Mouse (Mus musculus): ENCODE results near the gene Nrxn2.

- no peak for TF ChIP-seq CTCF (IDR thresholded peaks at IDR 0.05; ENCODE audit: low read depth, low read length)
- no peak for TF ChIP-seq POLR2A (IDR thresholded peaks at IDR 0.05; ENCODE audit: insufficient read depth, low read length)
Measured at GRCm38 (mm10) chr19:6482886-6483285, 64.4 kb downstream of the Nrxn2 start.

Data from ES-Bruce4 (cell line).